ENCODE assay signal across 15 mouse cellular contexts in the genomic region with DNA sequence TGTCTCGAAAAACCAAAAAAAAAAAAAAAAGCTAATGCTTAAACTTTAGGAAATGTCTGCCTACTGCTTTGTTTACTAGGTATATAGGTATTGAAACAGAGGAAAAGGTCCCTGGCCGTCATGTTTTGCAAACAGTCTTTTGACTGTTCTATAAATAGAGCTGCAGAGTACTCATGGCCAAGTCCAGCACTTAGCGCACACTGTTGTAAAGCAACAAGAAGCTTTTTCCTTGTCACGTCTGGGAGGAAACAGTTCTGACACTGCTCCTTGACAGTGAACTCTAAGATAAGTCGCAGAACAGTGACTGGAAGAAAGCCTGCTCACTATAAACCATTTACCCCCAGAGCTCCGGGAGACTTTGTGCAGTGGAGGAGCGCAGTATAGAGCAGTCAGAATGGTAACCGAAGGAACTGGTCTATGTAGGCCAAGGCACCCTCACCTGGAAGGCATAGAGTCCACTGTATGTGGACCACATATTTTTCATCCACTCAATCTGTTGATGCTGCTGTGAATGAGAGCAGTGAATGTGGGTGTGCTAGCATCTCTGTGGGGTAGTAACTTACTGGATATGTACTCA. TPM values are rescaled to one million over a fixed set of nuclear protein-coding genes. Genes with fewer than 3 reads are reported as not detected.
DNase-seq lines count a peak whose midpoint lies in the region; ATAC-seq and TF ChIP-seq lines count a peak whose summit lies in the region.
"Had no signal": no experiment of that assay in that cellular context is flagged by ENCODE, and none has a peak within 500 bp of the region (broad histone marks: within the 10 kb centered on the region; RNA-seq: fewer than 3 reads in every experiment).

No protein-coding gene starts in this region.

- H3K27me3 ChIP-seq in cerebellum, adult 2 months (ENCODE audit: control insufficient read depth, insufficient read depth, low read length): no peaks in the 10 kb centered on the region
- H3K27me3 ChIP-seq in heart, embryonic 13.5 days (replicated peaks): no peaks in the 10 kb centered on the region
- H3K27me3 ChIP-seq in lung, embryonic 14.5 days (ENCODE audit: insufficient read depth, low read length): no peaks in the 10 kb centered on the region
- H3K27me3 ChIP-seq in liver, embryonic 16.5 days (ENCODE audit: control insufficient read depth, insufficient read depth, low read depth, low read length): no peaks in the 10 kb centered on the region
- H3K27me3 ChIP-seq: forebrain, embryonic 15.5 days; kidney, embryonic 15.5 days had no signal

- peaks cover 89% of the 10 kb centered on the region for H3K36me3 ChIP-seq in heart, embryonic 13.5 days
- peaks cover 86% of the 10 kb centered on the region for H3K36me3 ChIP-seq in lung, embryonic 14.5 days (ENCODE audit: insufficient read depth)
- peaks cover 18% of the 10 kb centered on the region for H3K36me3 ChIP-seq in liver, embryonic 16.5 days (ENCODE audit: control insufficient read depth, insufficient read depth)

- no peak for TF ChIP-seq POLR2A in cerebellum, adult 2 months (IDR thresholded peaks at IDR 0.05; ENCODE audit: borderline replicate concordance, insufficient read depth, low read length)

- ATAC-seq in heart, embryonic 13.5 days (ENCODE audit: extremely low read depth, insufficient number of reproducible peaks, low FRiP score, low TSS enrichment): no peak
- 0 out of 2 replicates have a peak, but pooled peaks have one; percentile 51 for ATAC-seq in lung, embryonic 14.5 days (ENCODE audit: insufficient read depth)
- ATAC-seq in liver, embryonic 16.5 days (ENCODE audit: low read depth): peak; percentile 47; the same call in 1 of the 2 replicates
- ATAC-seq: CD4-positive, CD25-positive, alpha-beta regulatory T cell, adult 4 months; forebrain, embryonic 15.5 days had no signal

- H3K9ac ChIP-seq in heart, embryonic 13.5 days: no peak overlapping the region
- no peak overlapping the region for H3K9ac ChIP-seq in lung, embryonic 14.5 days
- no peak overlapping the region for H3K9ac ChIP-seq in liver, embryonic 16.5 days (ENCODE audit: low read depth, low read length)
- H3K9ac ChIP-seq: forebrain, embryonic 15.5 days; kidney, embryonic 15.5 days had no signal

- H3K4me1 ChIP-seq in cerebellum, adult 2 months (ENCODE audit: control insufficient read depth, insufficient read depth, low read length): no peaks in the 10 kb centered on the region
- H3K4me1 ChIP-seq in heart, embryonic 13.5 days: peaks cover 35% of the 10 kb centered on the region
- no peaks in the 10 kb centered on the region for H3K4me1 ChIP-seq in lung, embryonic 14.5 days (ENCODE audit: insufficient read depth)
- H3K4me1 ChIP-seq in liver, embryonic 16.5 days (ENCODE audit: control insufficient read depth, low read depth, low read length): no peaks in the 10 kb centered on the region; the same call in 1 of the 2 replicates
- H3K4me1 ChIP-seq: forebrain, embryonic 15.5 days; kidney, embryonic 15.5 days had no signal

- DNase-seq in cerebellum, adult 2 months: no peak
- no peak for DNase-seq in cerebellum, adult 11-12 months
- DNase-seq in heart, adult 8-10 months (ENCODE audit: low spot score): no peak
- no peak for DNase-seq in lung, embryonic 14.5 days
- DNase-seq in lung, postnatal 4 days: no peak
- no peak for DNase-seq in kidney, adult 8-10 months
- DNase-seq: cerebellum, postnatal 25 days; layer of hippocampus, postnatal 36 days; lung, adult 18-20 months; thymus, adult 18-20 months had no signal

- H3K27ac ChIP-seq in cerebellum, adult 2 months (ENCODE audit: insufficient read depth, low read length): peak overlapping the region; percentile 21; the same call in 1 of the 2 replicates
- peak overlapping the region; percentile 73 for H3K27ac ChIP-seq in heart, embryonic 13.5 days (replicated peaks)
- H3K27ac ChIP-seq in lung, embryonic 14.5 days (ENCODE audit: low read depth): 0 out of 2 replicates have a peak overlapping the region, but pooled peaks have one; percentile 6
- H3K27ac ChIP-seq in liver, embryonic 16.5 days (ENCODE audit: low read length): peak overlapping the region; percentile 47; the same call in 1 of the 2 replicates
- H3K27ac ChIP-seq: forebrain, embryonic 15.5 days; kidney, embryonic 15.5 days had no signal

- TF ChIP-seq CTCF in cerebellum, adult 2 months (IDR thresholded peaks at IDR 0.05; ENCODE audit: borderline replicate concordance, insufficient read depth, low read depth, low read length): no peak
- no peak for TF ChIP-seq CTCF in lung, embryonic 14.5 days (IDR thresholded peaks at IDR 0.05; ENCODE audit: low read depth)

- no peak overlapping the region for H3K4me3 ChIP-seq in cerebellum, adult 2 months (replicated peaks; ENCODE audit: insufficient read depth, low read depth, low read length)
- H3K4me3 ChIP-seq in heart, embryonic 13.5 days: no peak overlapping the region
- no peak overlapping the region for H3K4me3 ChIP-seq in lung, embryonic 14.5 days (ENCODE audit: low read depth, low read length)
- H3K4me3 ChIP-seq in liver, embryonic 16.5 days (ENCODE audit: low read depth, low read length): no peak overlapping the region
- H3K4me3 ChIP-seq: forebrain, embryonic 15.5 days; kidney, embryonic 15.5 days had no signal

- peak overlapping the region; percentile 20; the same call in 1 of the 2 replicates for H3K4me2 ChIP-seq in heart, embryonic 13.5 days
- H3K4me2 ChIP-seq in lung, embryonic 14.5 days: no peak overlapping the region
- no peak overlapping the region for H3K4me2 ChIP-seq in liver, embryonic 16.5 days (ENCODE audit: low read depth, low read length)
- H3K4me2 ChIP-seq: forebrain, embryonic 15.5 days; kidney, embryonic 15.5 days had no signal

- no peaks in the 10 kb centered on the region for H3K9me3 ChIP-seq in heart, embryonic 13.5 days
- H3K9me3 ChIP-seq in lung, embryonic 14.5 days (ENCODE audit: low read depth, low read length): no peaks in the 10 kb centered on the region
- no peaks in the 10 kb centered on the region for H3K9me3 ChIP-seq in liver, embryonic 16.5 days (replicated peaks; ENCODE audit: control insufficient read depth, low read length)
- H3K9me3 ChIP-seq: forebrain, embryonic 15.5 days; kidney, embryonic 15.5 days had no signal

- 77% methylated on average over 8 of the region's 8 CpGs for WGBS in cerebellum, adult 2 months
- 46% methylated on average over 8 of the region's 8 CpGs for WGBS in heart, embryonic 13.5 days
- WGBS in lung, embryonic 14.5 days: 84% methylated on average over 8 of the region's 8 CpGs
- 70% methylated on average over 8 of the region's 8 CpGs for WGBS in liver, embryonic 16.5 days (ENCODE audit: insufficient replicate concordance)

RNA-seq across cellular contexts. Expression of a gene that starts 19.6 kb away (rescaled TPM):
- polyA plus RNA-seq in cerebellum, adult 2 months (2012; rRNA removed): 248 and 269 TPM in 2 replicates
- polyA plus RNA-seq in heart, embryonic 13.5 days (2015; fragmentation: Nextera tagmentation; extraction: Ambion mirVana): 468 and 480 TPM in 2 replicates
- total RNA-seq in heart, adult 8-10 months (2022): 100 to 1,000 TPM; 344 to 366 (median 354) TPM
- 802 and 805 TPM in 2 replicates for polyA plus RNA-seq in lung, embryonic 14.5 days (2014; fragmentation: Nextera tagmentation; extraction: Ambion mirVana)
- polyA plus RNA-seq in liver, embryonic 16.5 days (2015; fragmentation: Nextera tagmentation; extraction: Ambion mirVana): 94.7 and 98.2 TPM in 2 replicates

Comparison
In these comparisons a context has a peak if more than half of its experiments do, and no peak if none do; other contexts are left out.
1. H3K27ac ChIP-seq: peak in every context shown above with its lines; median percentile 73 in heart, embryonic 13.5 days; 47 in liver, embryonic 16.5 days; 21 in cerebellum, adult 2 months; 6 in lung, embryonic 14.5 days.